ENCODE assay signal across 31 mouse cellular contexts in genomic region chr2:134913542-134913941, GRCm38 (mm10).
DNase-seq lines count a peak whose midpoint lies in the region; ATAC-seq and TF ChIP-seq lines count a peak whose summit lies in the region.
"Had no signal": no experiment of that assay in that cellular context is flagged by ENCODE, and none has a peak within 500 bp of the region (broad histone marks: within the 10 kb centered on the region; RNA-seq: fewer than 3 reads in every experiment).

No protein-coding gene starts in this region.

- peak overlapping the region; percentile 45 for H3K27ac ChIP-seq in forebrain, embryonic 16.5 days (ENCODE audit: low read length)
- H3K27ac ChIP-seq in forebrain, embryonic 13.5 days = no peak overlapping the region
- H3K27ac ChIP-seq in kidney, embryonic 16.5 days (ENCODE audit: low read length) = no peak overlapping the region
- peak overlapping the region; percentile 61 for H3K27ac ChIP-seq in left cerebral cortex, adult 2 months
- H3K27ac ChIP-seq in neural tube, embryonic 15.5 days (replicated peaks) = peak overlapping the region; percentile 41
- H3K27ac ChIP-seq: embryonic facial prominence, embryonic 13.5 days; forebrain, embryonic 10.5 days; hindbrain, embryonic 15.5 days; intestine, embryonic 15.5 days; limb, embryonic 15.5 days; liver, embryonic 13.5 days; midbrain, embryonic 12.5 days had no signal

- no peak overlapping the region for H3K4me2 ChIP-seq in forebrain, embryonic 16.5 days (ENCODE audit: low read length)
- H3K4me2 ChIP-seq in forebrain, embryonic 13.5 days = no peak overlapping the region
- no peak overlapping the region for H3K4me2 ChIP-seq in kidney, embryonic 16.5 days (replicated peaks; ENCODE audit: low read depth, low read length)
- H3K4me2 ChIP-seq in neural tube, embryonic 15.5 days = no peak overlapping the region
- H3K4me2 ChIP-seq: embryonic facial prominence, embryonic 13.5 days; heart, embryonic 11.5 days; hindbrain, embryonic 15.5 days; intestine, embryonic 15.5 days; limb, embryonic 15.5 days; liver, embryonic 13.5 days; midbrain, embryonic 12.5 days had no signal

- no peaks in the 10 kb centered on the region for H3K9me3 ChIP-seq in forebrain, embryonic 16.5 days (ENCODE audit: control insufficient read depth, low read length)
- no peaks in the 10 kb centered on the region for H3K9me3 ChIP-seq in forebrain, embryonic 13.5 days (replicated peaks)
- H3K9me3 ChIP-seq in kidney, embryonic 16.5 days (ENCODE audit: low read length) = no peaks in the 10 kb centered on the region
- H3K9me3 ChIP-seq in neural tube, embryonic 15.5 days (replicated peaks) = no peaks in the 10 kb centered on the region
- H3K9me3 ChIP-seq: embryonic facial prominence, embryonic 13.5 days; forebrain, embryonic 10.5 days; hindbrain, embryonic 15.5 days; intestine, embryonic 15.5 days; limb, embryonic 15.5 days; liver, embryonic 13.5 days; megakaryocyte, embryonic 14.5 days; midbrain, embryonic 12.5 days had no signal

- no peak overlapping the region for H3K9ac ChIP-seq in forebrain, embryonic 16.5 days (replicated peaks; ENCODE audit: low read depth, low read length)
- H3K9ac ChIP-seq in forebrain, embryonic 13.5 days = no peak overlapping the region
- no peak overlapping the region for H3K9ac ChIP-seq in kidney, embryonic 16.5 days (replicated peaks; ENCODE audit: low read length)
- no peak overlapping the region for H3K9ac ChIP-seq in neural tube, embryonic 15.5 days (replicated peaks)
- H3K9ac ChIP-seq: embryonic facial prominence, embryonic 13.5 days; hindbrain, embryonic 15.5 days; intestine, embryonic 15.5 days; limb, embryonic 15.5 days; liver, embryonic 13.5 days; midbrain, embryonic 12.5 days had no signal

- 78% methylated on average over 3 of the region's 3 CpGs for WGBS in forebrain, embryonic 16.5 days
- WGBS in forebrain, embryonic 13.5 days = 90% methylated on average over 3 of the region's 3 CpGs
- WGBS in kidney, embryonic 16.5 days = 64% methylated on average over 3 of the region's 3 CpGs
- 70% methylated on average over 3 of the region's 3 CpGs for WGBS in neural tube, embryonic 15.5 days

- intact Hi-C loops in left cerebral cortex, adult 2 months (cut with DNase I) = loop anchor here (5.0 kb wide), 1 partner anchor 126 kb away; the partner anchor contains the start of gene Plcb1
- intact Hi-C loops in left cerebral cortex, postnatal 10 days (cut with DNase I) = no loop called here

- H3K27me3 ChIP-seq in forebrain, embryonic 16.5 days (replicated peaks; ENCODE audit: control insufficient read depth, insufficient read depth, low read length) = no peaks in the 10 kb centered on the region
- no peaks in the 10 kb centered on the region for H3K27me3 ChIP-seq in forebrain, embryonic 13.5 days
- no peaks in the 10 kb centered on the region for H3K27me3 ChIP-seq in kidney, embryonic 16.5 days (ENCODE audit: insufficient read depth, low read length)
- no peaks in the 10 kb centered on the region for H3K27me3 ChIP-seq in neural tube, embryonic 15.5 days (replicated peaks)
- H3K27me3 ChIP-seq: embryonic facial prominence, embryonic 13.5 days; hindbrain, embryonic 15.5 days; intestine, embryonic 15.5 days; limb, embryonic 15.5 days; liver, embryonic 13.5 days; megakaryocyte, embryonic 14.5 days; midbrain, embryonic 12.5 days had no signal

- no peak overlapping the region for H3K4me3 ChIP-seq in forebrain, embryonic 16.5 days (replicated peaks; ENCODE audit: low read length)
- no peak overlapping the region for H3K4me3 ChIP-seq in forebrain, embryonic 13.5 days
- no peak overlapping the region for H3K4me3 ChIP-seq in kidney, embryonic 16.5 days (ENCODE audit: low read length)
- no peak overlapping the region for H3K4me3 ChIP-seq in left cerebral cortex, adult 2 months
- H3K4me3 ChIP-seq in neural tube, embryonic 15.5 days (replicated peaks) = no peak overlapping the region
- H3K4me3 ChIP-seq: embryonic facial prominence, embryonic 13.5 days; forebrain, embryonic 10.5 days; hindbrain, embryonic 15.5 days; intestine, embryonic 15.5 days; limb, embryonic 15.5 days; liver, embryonic 13.5 days; megakaryocyte, embryonic 14.5 days; midbrain, embryonic 12.5 days; myocyte had no signal

- DNase-seq in kidney, adult 18-20 months = peak; percentile 25
- no peak for DNase-seq in left cerebral cortex, adult 2 months (ENCODE audit: extremely low spot score in 1 of 2, low spot score in 2 of 2)
- DNase-seq in left cerebral cortex, postnatal 10 days (ENCODE audit: extremely low spot score in 1 of 2, low spot score in 2 of 2) = no peak
- DNase-seq in cerebellum, adult 11 months = no peak
- DNase-seq: adrenal gland, postnatal 25 days; cerebellum, adult 18-20 months; gastrocnemius, postnatal 14 days; heart, adult 18-20 months; heart, postnatal 4 days; left cerebral cortex, postnatal 4 days; liver, embryonic 13.5 days; lung, adult 18-20 months; lung, postnatal 4 days; right cerebral cortex, adult 18-20 months; spleen, adult 18-20 months; thymus, postnatal 36 days had no signal

- no peaks in the 10 kb centered on the region for H3K36me3 ChIP-seq in forebrain, embryonic 16.5 days (ENCODE audit: control insufficient read depth, insufficient read depth)
- no peaks in the 10 kb centered on the region for H3K36me3 ChIP-seq in forebrain, embryonic 13.5 days (ENCODE audit: poor library complexity, severe bottlenecking)
- no peaks in the 10 kb centered on the region for H3K36me3 ChIP-seq in kidney, embryonic 16.5 days (ENCODE audit: insufficient read depth, low read length)
- no peaks in the 10 kb centered on the region for H3K36me3 ChIP-seq in neural tube, embryonic 15.5 days
- H3K36me3 ChIP-seq: embryonic facial prominence, embryonic 13.5 days; forebrain, embryonic 10.5 days; hindbrain, embryonic 15.5 days; intestine, embryonic 15.5 days; limb, embryonic 15.5 days; liver, embryonic 13.5 days; midbrain, embryonic 12.5 days had no signal

- TF ChIP-seq CTCF in left cerebral cortex, adult 2 months (IDR thresholded peaks at IDR 0.05) = no peak

- ATAC-seq in forebrain, embryonic 16.5 days = no peak
- no peak for ATAC-seq in forebrain, embryonic 13.5 days
- ATAC-seq in kidney, embryonic 16.5 days (ENCODE audit: low FRiP score, low TSS enrichment) = no peak
- ATAC-seq in neural tube, embryonic 15.5 days (ENCODE audit: low FRiP score) = no peak
- ATAC-seq: lung, postnatal 0 days; Patski had no signal

- H3K4me1 ChIP-seq in forebrain, embryonic 16.5 days (replicated peaks; ENCODE audit: control insufficient read depth, insufficient read depth, low read length) = peaks cover 23% of the 10 kb centered on the region
- peaks cover 13% of the 10 kb centered on the region; the same call in 1 of the 2 replicates for H3K4me1 ChIP-seq in forebrain, embryonic 13.5 days
- H3K4me1 ChIP-seq in kidney, embryonic 16.5 days (ENCODE audit: insufficient read depth, low read length) = no peaks in the 10 kb centered on the region
- peaks cover 17% of the 10 kb centered on the region for H3K4me1 ChIP-seq in neural tube, embryonic 15.5 days
- H3K4me1 ChIP-seq: forebrain, embryonic 10.5 days; intestine, embryonic 15.5 days; limb, embryonic 15.5 days; liver, embryonic 13.5 days; midbrain, embryonic 12.5 days had no signal

Comparison
In these comparisons a context has a peak if more than half of its experiments do, and no peak if none do; other contexts are left out.
1. H3K27ac ChIP-seq: peak in forebrain, embryonic 16.5 days (single experiment), left cerebral cortex, adult 2 months (single experiment) and neural tube, embryonic 15.5 days (single experiment); none in forebrain, embryonic 13.5 days (single experiment) and kidney, embryonic 16.5 days (single experiment).